Mouse (Mus musculus) liver, embryonic 11.5 days (tissue): ENCODE data around the gene Tmem60. TPM values are rescaled to one million over a fixed set of nuclear protein-coding genes. Genes with fewer than 3 reads are reported as not detected.

Experiments
- ATAC-seq: fragments of 200-750 bp; cut with Nextera tagmentation; replicated peaks from 2 replicates; pipeline ENCODE4 v1.8.0; 2017; ENCODE audit warnings: moderate number of reproducible peaks, mild to moderate bottlenecking, moderate TSS enrichment, moderate library complexity; ENCODE audit not compliant: low FRiP score
- DNase-seq: peaks from one replicate; pipeline ENCODE4 v3.0.0-alpha.2; 2017; ENCODE audit warnings: low spot score
- H3K27ac ChIP-seq: fragments of 300-500 bp; sonication (generic); 2 replicates; pipeline ENCODE4 v1.5.1; 2014; ENCODE audit warnings: mild to moderate bottlenecking, low read depth, low read length, control low read depth
- H3K27me3 ChIP-seq: fragments of 300-500 bp; sonication (generic); replicated peaks from 2 replicates; pipeline ENCODE4 v1.6.1; 2014; ENCODE audit warnings: low read length, mixed read lengths; ENCODE audit not compliant: control insufficient read depth, insufficient read depth
- H3K36me3 ChIP-seq: fragments of 300-500 bp; sonication (generic); 2 replicates; pipeline ENCODE4 v1.6.1; 2014; ENCODE audit warnings: mild to moderate bottlenecking, low read length, moderate library complexity, mixed read lengths; ENCODE audit not compliant: control insufficient read depth, insufficient read depth
- H3K4me1 ChIP-seq: fragments of 300-500 bp; sonication (generic); replicated peaks from 2 replicates; pipeline ENCODE4 v1.6.1; 2014; ENCODE audit warnings: low read length, mixed read lengths; ENCODE audit not compliant: control insufficient read depth, insufficient read depth
- H3K4me2 ChIP-seq: fragments of 300-500 bp; sonication (generic); 2 replicates; pipeline ENCODE4 v1.6.1; 2014; ENCODE audit warnings: mild to moderate bottlenecking, control low read depth, moderate library complexity
- H3K4me3 ChIP-seq: fragments of 300-500 bp; sonication (generic); 2 replicates; pipeline ENCODE4 v1.5.1; 2014; ENCODE audit warnings: low read depth, low read length, control low read depth
- H3K9ac ChIP-seq: fragments of 300-500 bp; sonication (generic); 2 replicates; pipeline ENCODE4 v1.6.1; 2014; ENCODE audit warnings: low read depth, low read length, control low read depth
- H3K9me3 ChIP-seq: fragments of 300-500 bp; sonication (generic); 2 replicates; pipeline ENCODE4 v1.6.1; 2016; ENCODE audit warnings: low read length, inconsistent platforms, mixed read lengths; ENCODE audit not compliant: control insufficient read depth
- WGBS: fragments of 180-500 bp; shearing (Covaris S2); extraction: QIAGEN DNeasy Blood & Tissue Kit; methylation state at CpG from one replicate; pipeline ENCODE4 v1.1.7; 2014; 5-methylcytosine and 5-hydroxymethylcytosine counted together
- polyA plus RNA-seq: library from polyadenylated mRNA; unstranded; fragments of >200 nt; fragmentation: Nextera tagmentation; extraction: Ambion mirVana; gene quantifications from 2 replicates; pipeline ENCODE4 v1.2.1, GENCODE M21; 2014

Tmem60 gene
- polyA plus RNA-seq, 1 experiment from 2014 or later = 48.0 TPM

DNA sequence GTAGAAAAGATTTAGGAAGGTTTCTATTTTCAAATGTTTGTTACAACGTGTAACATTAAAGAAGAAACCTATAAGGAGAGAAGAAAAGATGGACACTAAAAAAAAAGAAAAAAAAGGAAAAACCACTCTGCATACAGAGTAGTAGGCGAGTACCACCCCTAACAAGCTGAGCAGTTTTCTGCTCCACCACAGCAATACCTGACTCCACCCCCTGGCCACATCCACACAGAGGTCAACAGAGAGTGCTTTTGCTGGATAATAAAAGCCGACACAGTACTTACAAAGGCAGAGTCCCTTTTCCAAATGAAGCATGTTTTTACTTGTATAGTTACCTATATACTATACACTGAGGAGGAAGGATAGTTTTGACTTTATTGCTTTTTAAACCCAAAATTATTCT lies 42.6 kb downstream of the Tmem60 start:
- H3K9me3 ChIP-seq = no peaks in the 10 kb centered on the region
- H3K27ac ChIP-seq = no peak overlapping the region
- peaks cover 2% of the 10 kb centered on the region; the same call in 1 of the 2 replicates for H3K4me1 ChIP-seq
- no peak overlapping the region for H3K4me3 ChIP-seq
- DNase-seq (no peak), ATAC-seq (no peak)
- no peak overlapping the region for H3K9ac ChIP-seq
- no peaks in the 10 kb centered on the region for H3K27me3 ChIP-seq
- H3K4me2 ChIP-seq = no peak overlapping the region
- no peaks in the 10 kb centered on the region for H3K36me3 ChIP-seq
- 71% methylated on average over 3 of the region's 3 CpGs for WGBS

DNA sequence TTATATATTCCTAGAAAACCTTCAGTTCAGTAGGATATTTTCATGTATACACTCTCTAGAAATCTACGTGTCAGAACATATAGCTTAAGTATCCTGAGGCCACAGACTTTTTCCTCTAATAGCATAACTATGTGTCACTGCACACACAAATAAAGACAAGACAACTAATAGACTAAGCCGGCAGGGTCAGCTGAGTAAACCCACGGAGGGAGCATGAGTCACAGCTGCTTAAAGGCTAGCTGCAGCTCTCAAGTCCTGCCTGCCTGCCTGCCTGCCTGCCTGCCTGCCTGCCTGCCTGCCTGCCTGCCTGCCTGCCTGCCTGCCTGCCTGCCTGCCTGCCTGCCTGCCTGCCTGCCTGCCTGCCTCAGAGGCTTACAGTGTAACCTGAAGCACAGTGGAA lies 43.5 kb downstream of the Tmem60 start:
- no peak overlapping the region for H3K27ac ChIP-seq
- no peaks in the 10 kb centered on the region for H3K36me3 ChIP-seq
- no peak for ATAC-seq
- no peak overlapping the region for H3K4me3 ChIP-seq
- 78% methylated on average over 3 of the region's 3 CpGs for WGBS
- no peaks in the 10 kb centered on the region for H3K9me3 ChIP-seq
- H3K4me1 ChIP-seq = peaks cover 11% of the 10 kb centered on the region
- H3K4me2 ChIP-seq = no peak overlapping the region
- no peak overlapping the region for H3K9ac ChIP-seq
- no peaks in the 10 kb centered on the region for H3K27me3 ChIP-seq
- no peak for DNase-seq

DNA sequence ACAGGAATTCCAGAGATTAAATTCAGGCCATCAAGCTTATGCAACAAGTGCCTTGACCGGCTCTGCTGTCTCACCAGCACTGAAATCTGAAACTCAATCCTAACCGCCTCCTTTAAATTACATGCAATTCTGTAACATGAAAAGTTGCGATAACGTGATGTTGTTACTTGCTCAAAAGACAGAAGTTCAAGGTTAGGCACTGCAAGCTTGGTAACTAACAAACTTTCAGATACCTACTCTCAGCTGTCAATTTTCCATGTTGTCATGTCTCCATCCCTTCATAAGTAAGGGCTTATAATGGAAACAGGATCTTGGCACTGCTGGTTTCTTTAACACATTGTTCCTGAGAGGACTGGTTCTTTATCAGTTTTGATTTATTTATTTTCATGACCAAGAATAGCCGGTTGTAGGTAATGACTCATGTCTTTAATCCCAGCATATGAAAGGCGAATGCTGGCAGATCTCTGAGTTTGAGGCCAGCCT lies 47.7 kb downstream of the Tmem60 start:
- no peak for DNase-seq
- Histone ChIP-seq H3K27ac (no peak overlapping the region), H3K4me3 (no peak overlapping the region), H3K27me3 (no peaks in the 10 kb centered on the region), H3K4me1 (peaks cover 32% of the 10 kb centered on the region), H3K4me2 (0 out of 2 replicates have a peak overlapping the region, but pooled peaks have one; percentile 3), H3K36me3 (no peaks in the 10 kb centered on the region), H3K9ac (no peak overlapping the region), H3K9me3 (no peaks in the 10 kb centered on the region)
- 75% methylated on average over 6 of the region's 6 CpGs for WGBS
- ATAC-seq = no peak

DNA sequence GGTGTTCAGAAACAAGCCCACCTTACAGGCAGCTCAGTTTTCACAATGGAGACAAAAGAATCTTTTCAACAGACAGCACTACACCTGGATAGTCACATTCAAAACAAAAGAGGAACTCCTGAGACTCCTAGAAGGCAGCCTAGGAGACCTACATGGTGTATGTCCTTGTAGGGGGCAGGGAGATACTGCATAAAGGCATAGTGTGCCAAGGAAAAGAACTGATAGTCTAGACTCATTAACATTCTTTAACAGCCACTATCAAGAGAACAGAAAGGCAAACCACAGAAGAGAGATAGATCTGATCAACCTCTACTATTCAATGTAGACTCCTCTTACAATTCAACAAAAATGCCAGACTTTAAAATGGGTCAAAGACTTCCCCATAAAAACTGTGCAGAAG lies 48.4 kb downstream of the Tmem60 start:
- peaks cover 38% of the 10 kb centered on the region for H3K4me1 ChIP-seq
- no peak for DNase-seq
- no peak overlapping the region for H3K27ac ChIP-seq
- no peaks in the 10 kb centered on the region for H3K36me3 ChIP-seq
- no peak overlapping the region for H3K4me3 ChIP-seq
- H3K4me2 ChIP-seq = 0 out of 2 replicates have a peak overlapping the region, but pooled peaks have one; percentile 3
- ATAC-seq = peak; percentile 53
- no peaks in the 10 kb centered on the region for H3K9me3 ChIP-seq
- H3K27me3 ChIP-seq = no peaks in the 10 kb centered on the region
- no peak overlapping the region for H3K9ac ChIP-seq

DNA sequence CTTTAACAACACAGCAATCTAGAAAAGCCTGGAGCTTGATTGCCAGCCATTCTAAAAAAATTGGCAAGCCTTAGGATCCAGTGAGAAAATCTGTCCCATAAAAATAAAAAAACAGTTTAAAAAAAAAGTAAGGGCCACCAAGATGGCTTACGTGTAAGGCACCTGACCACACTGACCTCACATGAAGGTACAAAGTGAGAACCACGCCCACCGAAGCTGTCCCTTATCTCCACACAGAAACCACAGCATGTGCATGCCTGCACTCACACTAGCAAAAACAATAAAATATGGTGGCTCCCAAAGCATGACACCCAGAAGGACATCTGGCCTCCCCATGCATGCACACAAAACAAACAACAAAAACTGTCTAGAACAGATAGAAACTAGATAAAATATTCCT lies 49.3 kb downstream of the Tmem60 start:
- Histone ChIP-seq H3K27ac (no peak overlapping the region), H3K27me3 (no peaks in the 10 kb centered on the region), H3K4me2 (peak overlapping the region; percentile 30), H3K4me1 (peaks cover 46% of the 10 kb centered on the region), H3K36me3 (no peaks in the 10 kb centered on the region), H3K9ac (no peak overlapping the region), H3K4me3 (no peak overlapping the region), H3K9me3 (no peaks in the 10 kb centered on the region)
- DNase-seq = no peak
- ATAC-seq = peak; percentile 76
- WGBS = 47% methylated on average over 3 of the region's 3 CpGs

DNA sequence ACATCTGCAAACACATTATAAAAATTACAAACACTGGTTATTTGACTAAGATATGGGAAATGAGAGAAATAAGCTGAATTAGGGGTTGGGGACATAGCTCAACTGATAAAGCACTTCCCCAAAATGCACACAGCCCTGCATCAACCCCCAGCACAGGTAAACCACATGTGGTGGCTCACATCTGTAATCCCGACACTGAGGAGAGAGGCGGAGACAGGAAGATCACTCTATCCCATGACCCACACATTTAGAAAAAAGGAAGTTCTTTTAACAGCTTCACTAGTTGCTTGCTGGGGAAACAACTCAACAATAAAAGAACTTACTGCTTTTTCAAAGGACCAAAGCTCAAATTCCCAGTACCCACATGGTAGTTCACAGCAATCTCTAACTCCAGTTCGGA lies 50.6 kb downstream of the Tmem60 start:
- WGBS = 55% methylated on average over 3 of the region's 3 CpGs
- no peak overlapping the region for H3K4me3 ChIP-seq
- H3K36me3 ChIP-seq = no peaks in the 10 kb centered on the region
- no peak for ATAC-seq
- H3K9me3 ChIP-seq = no peaks in the 10 kb centered on the region
- H3K4me2 ChIP-seq = no peak overlapping the region
- H3K9ac ChIP-seq = no peak overlapping the region
- no peak for DNase-seq
- H3K27ac ChIP-seq = no peak overlapping the region
- H3K27me3 ChIP-seq = no peaks in the 10 kb centered on the region
- peaks cover 50% of the 10 kb centered on the region for H3K4me1 ChIP-seq

DNA sequence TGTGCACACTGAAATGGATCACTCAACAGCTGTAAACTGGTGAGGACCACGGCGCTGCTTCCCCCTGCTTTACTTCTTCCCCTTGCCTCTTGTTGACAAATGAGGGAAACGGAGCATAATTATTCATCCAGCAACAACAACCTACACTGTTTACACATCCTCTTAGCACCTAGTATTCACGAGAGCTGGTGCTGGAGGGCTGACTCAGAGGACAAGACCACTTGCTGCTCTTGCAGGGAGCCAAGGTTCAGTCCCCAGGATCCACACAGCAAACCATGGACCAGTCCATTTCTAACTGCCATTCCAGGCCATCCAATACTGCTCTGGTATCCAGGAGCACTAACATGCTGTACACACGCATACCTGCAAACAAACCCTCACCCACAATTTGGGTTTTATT lies 53.9 kb downstream of the Tmem60 start:
- H3K27ac ChIP-seq = no peak overlapping the region
- H3K4me2 ChIP-seq = no peak overlapping the region
- H3K9ac ChIP-seq = no peak overlapping the region
- H3K4me3 ChIP-seq = no peak overlapping the region
- H3K9me3 ChIP-seq = no peaks in the 10 kb centered on the region
- H3K36me3 ChIP-seq = no peaks in the 10 kb centered on the region
- no peak for ATAC-seq
- peaks cover 60% of the 10 kb centered on the region for H3K4me1 ChIP-seq
- WGBS = 63% methylated on average over 5 of the region's 5 CpGs
- no peaks in the 10 kb centered on the region for H3K27me3 ChIP-seq
- DNase-seq = no peak

Other genes with a start within 250 kb of the Tmem60 start
- 17.0 and 18.2 TPM in 2 replicates for gene Phtf2, start 67 bp upstream of the Tmem60 start, polyA plus RNA-seq
- 10.2 and 11.0 TPM in 2 replicates for gene Rsbn1l, start 74.2 kb downstream of the Tmem60 start, polyA plus RNA-seq
- gene Ptpn12, start 173.7 kb downstream of the Tmem60 start, polyA plus RNA-seq = 19.0 and 23.3 TPM in 2 replicates